Mouse (Mus musculus) lung, adult 2 months (tissue): ENCODE results near the gene Zfand6.

Source experiments
- CTCF ChIP-seq: fragments of 200-500 bp; IDR thresholded peaks from 2 replicates; pipeline ENCODE4 v1.5.1; 2011; ENCODE audit warnings: mild to moderate bottlenecking, low read length, control low read depth; ENCODE audit not compliant: insufficient read depth
- POLR2A ChIP-seq: fragments of 200-500 bp; IDR thresholded peaks from 2 replicates; pipeline ENCODE4 v1.6.1; 2011; ENCODE audit warnings: low read depth, mild to moderate bottlenecking, control low read depth, low read length, borderline replicate concordance; ENCODE audit errors: extremely low read depth

DNA sequence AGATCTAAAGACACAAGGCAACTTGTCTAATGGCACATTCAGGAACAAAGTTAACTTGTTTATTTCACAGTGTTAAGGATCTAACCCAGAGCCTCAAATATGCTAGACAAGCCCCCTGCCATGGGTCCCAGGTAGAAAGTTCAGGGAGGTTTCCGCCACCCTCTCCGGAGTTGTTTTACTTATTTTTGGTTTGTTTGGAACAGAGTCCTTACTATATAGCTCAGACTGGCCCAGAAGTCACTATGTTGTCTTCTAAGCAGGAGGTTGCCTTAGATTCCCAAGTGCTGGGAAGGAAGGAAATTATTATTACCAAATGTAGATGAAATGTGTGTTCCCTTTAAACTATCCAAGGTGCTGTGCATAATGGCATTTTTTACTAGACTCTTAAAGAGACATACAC, 9.7 kb downstream of the Zfand6 start:
- TF ChIP-seq POLR2A (no peak), CTCF (no peak)
